Mouse (Mus musculus) MEL (cell line): ENCODE data around the gene Nkx2-3. TPM values are rescaled to one million over a fixed set of nuclear protein-coding genes. Genes with fewer than 3 reads are reported as not detected.

ENCODE experiments used
- DNase-seq: peaks from one replicate; pipeline ENCODE4 v3.0.0; 2011; ENCODE audit warnings: low read depth, low spot score
- H3K27ac ChIP-seq: 2 replicates; pipeline ENCODE4 v1.5.1; 2012; ENCODE audit warnings: low read depth, mild to moderate bottlenecking, control low read depth, low read length, moderate library complexity; ENCODE audit not compliant: control insufficient read depth
- H3K27me3 ChIP-seq, 2 experiments: fragments of 150-350 bp in 1 of 2; sonication (generic) in 1 of 2; 2 replicates each; pipeline ENCODE4 v1.6.1; 2012; ENCODE audit warnings: low read length in 2 of 2, mild to moderate bottlenecking in 2 of 2, improper control_type of control experiment in 1 of 2, moderate library complexity in 1 of 2; ENCODE audit not compliant: insufficient read depth in 2 of 2, control insufficient read depth in 1 of 2
- H3K36me3 ChIP-seq, 2 experiments: 2 replicates each; pipeline ENCODE4 v1.6.1; 2012 to 2014; ENCODE audit warnings: low read length in 2 of 2, improper control_type of control experiment in 1 of 2, inconsistent platforms in 1 of 2, mild to moderate bottlenecking in 1 of 2; ENCODE audit not compliant: insufficient read depth in 2 of 2, control insufficient read depth in 1 of 2
- H3K4me1 ChIP-seq, 2 experiments: fragments of 150-350 bp in 1 of 2; sonication (generic) in 1 of 2; 2 replicates each; pipeline ENCODE4 v1.6.1; 2012; ENCODE audit warnings: low read length in 2 of 2, improper control_type of control experiment in 1 of 2, mild to moderate bottlenecking in 1 of 2; ENCODE audit not compliant: insufficient read depth in 2 of 2, control insufficient read depth in 1 of 2
- H3K4me3 ChIP-seq, 2 experiments: fragments of 150-350 bp in 1 of 2; sonication (generic) in 1 of 2; 2 replicates each; pipeline ENCODE4 v1.5.1; 2012; ENCODE audit warnings: low read depth in 2 of 2, low read length in 2 of 2, mild to moderate bottlenecking in 2 of 2, moderate library complexity in 2 of 2, control low read depth in 1 of 2, improper control_type of control experiment in 1 of 2; ENCODE audit not compliant: control insufficient read depth in 1 of 2, insufficient read depth in 1 of 2
- H3K79me2 ChIP-seq: 2 replicates; pipeline ENCODE4 v1.6.1; 2012; ENCODE audit warnings: mild to moderate bottlenecking, low read length, moderate library complexity; ENCODE audit not compliant: control insufficient read depth, poor library complexity, insufficient read depth
- H3K9ac ChIP-seq: 2 replicates; pipeline ENCODE4 v1.6.1; 2012; ENCODE audit warnings: low read depth, mild to moderate bottlenecking, control low read depth, low read length, moderate library complexity; ENCODE audit not compliant: control insufficient read depth, poor library complexity, severe bottlenecking
- H3K9me3 ChIP-seq: fragments of 150-350 bp; sonication (generic); replicated peaks from 2 replicates; pipeline ENCODE4 v1.6.1; 2012; ENCODE audit warnings: mild to moderate bottlenecking, low read length, improper control_type of control experiment, moderate library complexity; ENCODE audit not compliant: insufficient read depth
- CTCF ChIP-seq, 3 experiments: IDR thresholded peaks in 2 of 3; conservative IDR thresholded peaks in 1 of 3; 2 replicates each; pipeline ENCODE4 v1.5.1; 2011 to 2012; ENCODE audit warnings: low read length in 3 of 3, low read depth in 2 of 3, mild to moderate bottlenecking in 2 of 3, improper control_type of control experiment in 1 of 3, inconsistent platforms in 1 of 3, mixed read lengths in 1 of 3, moderate library complexity in 1 of 3; ENCODE audit not compliant: control insufficient read depth in 1 of 3, insufficient read depth in 1 of 3, poor library complexity in 1 of 3, severe bottlenecking in 1 of 3
- E2F4 ChIP-seq: IDR thresholded peaks from 2 replicates; pipeline ENCODE4 v1.6.1; 2011; ENCODE audit warnings: low read depth, low read length, improper control_type of control experiment, borderline replicate concordance
- ETS1 ChIP-seq: IDR thresholded peaks from 2 replicates; pipeline ENCODE4 v1.6.1; 2012; ENCODE audit warnings: low read depth, mild to moderate bottlenecking, inconsistent platforms, low read length, improper control_type of control experiment, moderate library complexity
- HCFC1 ChIP-seq: IDR thresholded peaks from 2 replicates; pipeline ENCODE4 v1.6.1; 2012; ENCODE audit warnings: low read depth, mild to moderate bottlenecking, inconsistent platforms, low read length, improper control_type of control experiment, moderate library complexity
- KAT2A ChIP-seq: conservative IDR thresholded peaks from 2 replicates; pipeline ENCODE4 v1.6.1; 2012; ENCODE audit warnings: low read depth, low read length, improper control_type of control experiment, inconsistent platforms
- MAFK ChIP-seq: IDR thresholded peaks from 2 replicates; pipeline ENCODE4 v1.6.1; 2011; ENCODE audit warnings: low read depth, mild to moderate bottlenecking, low read length, improper control_type of control experiment, borderline replicate concordance
- MAZ ChIP-seq: IDR thresholded peaks from 2 replicates; pipeline ENCODE4 v1.6.1; 2012; ENCODE audit warnings: low read depth, mild to moderate bottlenecking, inconsistent platforms, low read length, improper control_type of control experiment
- MEF2A ChIP-seq: IDR thresholded peaks from 2 replicates; pipeline ENCODE4 v1.6.1; 2014; ENCODE audit warnings: low read depth, mild to moderate bottlenecking, inconsistent platforms, low read length, improper control_type of control experiment; ENCODE audit not compliant: poor library complexity, insufficient replicate concordance, severe bottlenecking; ENCODE audit errors: extremely low read depth
- MXI1 ChIP-seq: IDR thresholded peaks from 2 replicates; pipeline ENCODE4 v1.6.1; 2011; ENCODE audit warnings: mild to moderate bottlenecking, low read depth, low read length, improper control_type of control experiment
- NELFE ChIP-seq: IDR thresholded peaks from 2 replicates; pipeline ENCODE4 v1.6.1; 2011; ENCODE audit warnings: low read depth, low read length, improper control_type of control experiment
- NRF1 ChIP-seq: IDR thresholded peaks from 2 replicates; pipeline ENCODE4 v1.6.1; 2014; ENCODE audit warnings: low read depth, mild to moderate bottlenecking, inconsistent platforms, low read length, improper control_type of control experiment, moderate library complexity; ENCODE audit not compliant: poor library complexity, insufficient read depth, severe bottlenecking
- POLR2AphosphoS2 ChIP-seq: IDR thresholded peaks from 2 replicates; pipeline ENCODE4 v1.6.1; 2011; ENCODE audit warnings: low read length, improper control_type of control experiment
- POLR2AphosphoS5 ChIP-seq: IDR thresholded peaks from 2 replicates; pipeline ENCODE4 v1.6.1; 2012; ENCODE audit warnings: low read depth, borderline replicate concordance, mild to moderate bottlenecking, inconsistent platforms, low read length, moderate library complexity, mixed read lengths
- RAD21 ChIP-seq: IDR thresholded peaks from 2 replicates; pipeline ENCODE4 v1.6.1; 2011; ENCODE audit warnings: mild to moderate bottlenecking, low read depth, low read length, improper control_type of control experiment
- TBP ChIP-seq: IDR thresholded peaks from 2 replicates; pipeline ENCODE4 v1.8.0; 2011; ENCODE audit warnings: low read depth, low read length, improper control_type of control experiment
- TCF12 ChIP-seq: IDR thresholded peaks from 2 replicates; pipeline ENCODE4 v1.6.1; 2014; ENCODE audit warnings: low read depth, mild to moderate bottlenecking, inconsistent platforms, low read length, improper control_type of control experiment, moderate library complexity
- USF2 ChIP-seq, 2 experiments: IDR thresholded peaks; 2 replicates each; pipeline ENCODE4 v1.6.1; 2011 to 2012; ENCODE audit warnings: improper control_type of control experiment in 2 of 2, low read length in 2 of 2, borderline replicate concordance in 1 of 2, inconsistent platforms in 1 of 2, low read depth in 1 of 2, mild to moderate bottlenecking in 1 of 2; ENCODE audit not compliant: insufficient read depth in 1 of 2
- polyA plus RNA-seq, 2 experiments: library from polyadenylated mRNA; stranded (reverse) in 1 of 2; unstranded in 1 of 2; fragments of >175 nt in 1 of 2; fragments of >200 nt in 1 of 2; gene quantifications; 2 replicates each; pipeline versions ENCODE4 v1.2.1 to v1.2.4; 2012; ENCODE audit warnings: low replicate concordance in 2 of 2, low read depth in 1 of 2; ENCODE audit not compliant: insufficient read length in 2 of 2, insufficient read depth in 1 of 2, missing spikeins in 1 of 2
- total RNA-seq: library from RNA; depleted of rRNA; stranded (reverse); fragments of 300-350 nt; gene quantifications from 2 replicates; pipeline ENCODE4 v1.2.3, GENCODE M21; 2012

The Nkx2-3 gene
- total and polyA plus RNA-seq, 3 experiments, result not detected

GRCm38 (mm10) chr19:43611561-43611960 lies 564 bp upstream of the Nkx2-3 start:
- Histone ChIP-seq H3K4me1 (no peaks in the 10 kb centered on the region; a peak in 1 of 4 replicates), H3K9ac (no peak overlapping the region), H3K79me2 (no peaks in the 10 kb centered on the region), H3K9me3 (no peaks in the 10 kb centered on the region), H3K27me3 (peaks cover 0 to 6% of the 10 kb centered on the region in 2 experiments; a peak in 3 of 4 replicates), H3K36me3 (peaks cover 0 to 5% of the 10 kb centered on the region in 2 experiments; a peak in 1 of 4 replicates), H3K4me3 (no peak overlapping the region), H3K27ac (no peak overlapping the region)
- TF ChIP-seq POLR2AphosphoS2, result no peak
- no peak for TF ChIP-seq TBP
- TF ChIP-seq ETS1, result no peak
- no peak for TF ChIP-seq POLR2AphosphoS5
- no peak for TF ChIP-seq NRF1
- TF ChIP-seq RAD21, result no peak
- no peak for TF ChIP-seq MAFK
- TF ChIP-seq MAZ, result no peak
- TF ChIP-seq USF2 (IDR thresholded peaks at IDR 0.05; ENCODE audit: borderline replicate concordance in 1 of 2, insufficient read depth in 1 of 2, low read depth in 1 of 2, low read length in 2 of 2), result no peak
- no peak for TF ChIP-seq MXI1
- TF ChIP-seq CTCF (IDR thresholded peaks at IDR 0.05 in 2 of 3, conservative IDR thresholded peaks at IDR 0.05 in 1 of 3; ENCODE audit: control insufficient read depth in 1 of 3, insufficient read depth in 1 of 3, low read depth in 2 of 3, low read length in 3 of 3, poor library complexity in 1 of 3, severe bottlenecking in 1 of 3), result no peak
- no peak for TF ChIP-seq HCFC1
- no peak for TF ChIP-seq KAT2A
- DNase-seq, result no peak

- H3K79me2 ChIP-seq, result no peaks in the 10 kb centered on the region
- no peak for DNase-seq
- H3K9me3 ChIP-seq, result no peaks in the 10 kb centered on the region
- H3K4me3 ChIP-seq, result no peak overlapping the region
- peaks cover 0 to 5% of the 10 kb centered on the region in 2 experiments; a peak in 1 of 4 replicates for H3K36me3 ChIP-seq
- H3K27me3 ChIP-seq, result peaks cover 0 to 1% of the 10 kb centered on the region in 2 experiments; a peak in 3 of 4 replicates
- H3K4me1 ChIP-seq, result no peaks in the 10 kb centered on the region
- TF ChIP-seq KAT2A (no peak), E2F4 (no peak), MEF2A (no peak), TCF12 (no peak), HCFC1 (no peak), POLR2AphosphoS5 (no peak), MAFK (no peak), NELFE (no peak), MXI1 (no peak)
- no peak overlapping the region for H3K27ac ChIP-seq
- no peak overlapping the region for H3K9ac ChIP-seq
These were observed 411 bp downstream of the Nkx2-3 start for GRCm38 (mm10) chr19:43612501-43612971.
